Mouse (Mus musculus): ENCODE measurements around the gene Cacna1e. TPM values are rescaled to one million over a fixed set of nuclear protein-coding genes. Genes with fewer than 3 reads are reported as not detected.

Cacna1e gene
- polyA plus RNA-seq, 1 experiment from 2014 or later: 0.39 TPM

- H3K27ac ChIP-seq (replicated peaks): no peak overlapping the region
- H3K9me3 ChIP-seq (ENCODE audit: control insufficient read depth, low read length): no peaks in the 10 kb centered on the region
- ATAC-seq (ENCODE audit: low FRiP score, low TSS enrichment) (no peak), DNase-seq (ENCODE audit: low spot score) (no peak)
- TF ChIP-seq CTCF (IDR thresholded peaks at IDR 0.05; ENCODE audit: low read depth) (no peak), EP300 (optimal IDR thresholded peaks at IDR 0.05) (no peak)
- no peak overlapping the region for H3K4me3 ChIP-seq (ENCODE audit: low read depth, low read length)
- no peak overlapping the region for H3K9ac ChIP-seq (ENCODE audit: low read length)
- H3K4me2 ChIP-seq (replicated peaks; ENCODE audit: low read depth): no peak overlapping the region
- H3K4me1 ChIP-seq (replicated peaks; ENCODE audit: control insufficient read depth, insufficient read depth): no peaks in the 10 kb centered on the region
- 89% methylated on average over 6 of the region's 6 CpGs for WGBS
- H3K36me3 ChIP-seq (ENCODE audit: control insufficient read depth, insufficient read depth, low read length): no peaks in the 10 kb centered on the region
- no peaks in the 10 kb centered on the region for H3K27me3 ChIP-seq (ENCODE audit: control insufficient read depth, insufficient read depth, low read length)
These were observed 139.1 kb downstream of the Cacna1e start for GRCm38 (mm10) chr1:154745241-154745640.

DNA sequence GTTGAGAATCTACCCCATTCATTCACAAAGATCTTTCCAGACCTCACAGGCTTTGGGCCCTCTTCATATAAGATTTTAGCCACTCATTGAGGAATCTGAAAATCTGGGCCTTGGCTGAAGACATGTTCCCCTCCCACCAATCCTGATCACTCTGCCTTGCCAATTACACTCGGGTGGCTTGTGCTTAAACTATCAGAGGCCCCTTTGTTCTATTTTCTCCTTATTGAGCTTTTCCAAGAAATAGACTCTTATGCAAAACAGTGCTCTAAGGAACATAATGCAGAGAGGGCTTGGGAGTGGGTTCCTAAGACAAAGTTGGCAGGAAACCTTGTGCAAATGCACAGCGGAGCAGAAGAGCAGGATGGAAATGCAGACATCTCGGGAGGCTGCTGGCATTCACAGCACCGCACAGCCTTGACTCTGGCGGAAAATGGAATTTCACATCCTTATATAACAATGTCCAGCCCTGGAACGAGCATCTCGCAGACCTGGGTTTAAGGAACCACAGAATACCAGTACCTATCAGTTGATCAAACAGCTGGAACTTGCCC lies 153.8 kb downstream of the Cacna1e start:
- Histone ChIP-seq H3K27me3 (ENCODE audit: control insufficient read depth, insufficient read depth, low read length) (0 out of 2 replicates have a peak, but pooled peaks cover 2% of the 10 kb centered on the region), H3K4me3 (ENCODE audit: low read depth, low read length) (no peak overlapping the region), H3K27ac (replicated peaks) (no peak overlapping the region), H3K36me3 (ENCODE audit: control insufficient read depth, insufficient read depth, low read length) (no peaks in the 10 kb centered on the region), H3K4me2 (replicated peaks; ENCODE audit: low read depth) (no peak overlapping the region), H3K4me1 (replicated peaks; ENCODE audit: control insufficient read depth, insufficient read depth) (no peaks in the 10 kb centered on the region), H3K9ac (ENCODE audit: low read length) (no peak overlapping the region), H3K9me3 (ENCODE audit: control insufficient read depth, low read length) (no peaks in the 10 kb centered on the region)
- TF ChIP-seq EP300 (optimal IDR thresholded peaks at IDR 0.05) (no peak), CTCF (IDR thresholded peaks at IDR 0.05; ENCODE audit: low read depth) (no peak)
- no peak for DNase-seq (ENCODE audit: low spot score)
- WGBS: 74% methylated on average over 7 of the region's 7 CpGs
- ATAC-seq (ENCODE audit: low FRiP score, low TSS enrichment): no peak

DNA sequence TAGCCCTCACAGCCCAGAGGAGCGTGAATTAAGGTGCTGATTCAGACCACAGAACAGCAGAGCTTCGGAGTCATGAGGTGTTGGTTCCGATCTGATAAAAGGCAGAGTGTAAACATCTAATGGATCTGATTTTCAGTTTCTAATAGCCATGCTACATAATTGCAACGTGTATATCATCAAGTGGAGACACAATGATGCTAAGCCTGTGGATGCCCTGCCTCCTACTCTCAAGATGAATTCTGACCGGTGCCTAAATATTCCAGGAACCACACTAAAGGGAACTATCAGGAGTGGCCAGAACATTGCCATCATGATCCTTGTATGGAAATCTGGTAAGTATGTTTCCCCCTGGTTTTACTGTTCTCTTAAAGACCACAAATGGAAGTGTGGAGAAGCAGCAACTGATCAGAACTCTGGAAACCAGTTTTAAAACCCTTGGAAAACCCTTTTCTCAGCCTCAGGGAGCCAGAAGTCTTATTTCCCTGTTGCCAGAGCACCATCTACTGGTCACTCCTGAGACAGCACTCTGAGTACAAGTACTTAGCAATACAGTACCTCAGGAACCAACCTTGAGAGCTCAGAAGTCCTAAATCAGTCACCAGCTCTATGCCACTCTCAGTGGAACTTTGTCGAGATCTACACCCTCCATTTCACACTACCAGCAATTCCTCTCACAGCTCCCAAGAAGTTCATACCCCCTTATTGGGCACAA lies 154.9 kb downstream of the Cacna1e start:
- DNase-seq (ENCODE audit: low spot score) (peak; percentile 78), ATAC-seq (ENCODE audit: low FRiP score, low TSS enrichment) (0 out of 2 replicates have a peak, but pooled peaks have one; percentile 63)
- Histone ChIP-seq H3K27ac (replicated peaks) (no peak overlapping the region), H3K4me2 (replicated peaks; ENCODE audit: low read depth) (no peak overlapping the region), H3K27me3 (ENCODE audit: control insufficient read depth, insufficient read depth, low read length) (0 out of 2 replicates have a peak, but pooled peaks cover 4% of the 10 kb centered on the region), H3K4me3 (ENCODE audit: low read depth, low read length) (no peak overlapping the region), H3K36me3 (ENCODE audit: control insufficient read depth, insufficient read depth, low read length) (no peaks in the 10 kb centered on the region), H3K9me3 (ENCODE audit: control insufficient read depth, low read length) (no peaks in the 10 kb centered on the region), H3K4me1 (replicated peaks; ENCODE audit: control insufficient read depth, insufficient read depth) (no peaks in the 10 kb centered on the region), H3K9ac (ENCODE audit: low read length) (no peak overlapping the region)
- TF ChIP-seq EP300 (optimal IDR thresholded peaks at IDR 0.05): no peak
- peak; percentile 93 for TF ChIP-seq CTCF (IDR thresholded peaks at IDR 0.05; ENCODE audit: low read depth)
- WGBS: 53% methylated on average over 6 of the region's 6 CpGs

GRCm38 (mm10) chr1:154728682-154729081 lies 155.6 kb downstream of the Cacna1e start:
- ATAC-seq (ENCODE audit: low FRiP score, low TSS enrichment): no peak
- 47% methylated on average over 5 of the region's 5 CpGs for WGBS

DNA sequence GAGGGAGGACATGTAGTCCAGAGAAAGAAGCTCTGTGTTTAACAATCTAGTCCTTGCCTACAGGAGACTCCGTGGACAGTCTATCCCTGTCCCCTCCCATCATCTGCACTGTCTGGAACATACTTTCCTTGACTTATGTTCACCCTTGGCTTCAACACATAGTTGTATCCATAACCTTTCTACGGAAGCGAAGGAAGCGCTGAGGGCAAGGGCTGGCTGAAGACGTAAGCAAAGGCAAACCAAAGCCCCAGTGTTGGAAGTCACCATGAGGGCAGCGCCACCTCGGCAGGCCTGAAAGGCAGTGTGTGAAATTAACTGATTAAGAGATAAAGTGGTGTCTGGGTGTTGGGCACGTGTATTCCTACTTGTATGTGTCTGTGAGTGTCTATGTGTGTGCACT lies 156.6 kb downstream of the Cacna1e start:
- Histone ChIP-seq H3K4me3 (ENCODE audit: low read depth, low read length) (no peak overlapping the region), H3K9me3 (ENCODE audit: control insufficient read depth, low read length) (no peaks in the 10 kb centered on the region), H3K27me3 (ENCODE audit: control insufficient read depth, insufficient read depth, low read length) (0 out of 2 replicates have a peak, but pooled peaks cover 6% of the 10 kb centered on the region), H3K4me1 (replicated peaks; ENCODE audit: control insufficient read depth, insufficient read depth) (no peaks in the 10 kb centered on the region), H3K9ac (ENCODE audit: low read length) (no peak overlapping the region), H3K27ac (replicated peaks) (no peak overlapping the region), H3K4me2 (replicated peaks; ENCODE audit: low read depth) (no peak overlapping the region), H3K36me3 (ENCODE audit: control insufficient read depth, insufficient read depth, low read length) (no peaks in the 10 kb centered on the region)
- WGBS: 75% methylated on average over 8 of the region's 8 CpGs
- ATAC-seq (ENCODE audit: low FRiP score, low TSS enrichment) (no peak), DNase-seq (ENCODE audit: low spot score) (no peak)
- TF ChIP-seq EP300 (optimal IDR thresholded peaks at IDR 0.05): no peak
- no peak for TF ChIP-seq CTCF (IDR thresholded peaks at IDR 0.05; ENCODE audit: low read depth)

More at GRCm38 (mm10) chr1:154728682-154729081, 155.6 kb downstream of the Cacna1e start:
- Histone ChIP-seq H3K4me3 (ENCODE audit: low read depth, low read length) (no peak overlapping the region), H3K4me2 (replicated peaks; ENCODE audit: low read depth) (no peak overlapping the region), H3K9ac (ENCODE audit: low read length) (no peak overlapping the region), H3K36me3 (ENCODE audit: control insufficient read depth, insufficient read depth, low read length) (no peaks in the 10 kb centered on the region), H3K27ac (replicated peaks) (no peak overlapping the region), H3K27me3 (ENCODE audit: control insufficient read depth, insufficient read depth, low read length) (0 out of 2 replicates have a peak, but pooled peaks cover 6% of the 10 kb centered on the region), H3K9me3 (ENCODE audit: control insufficient read depth, low read length) (no peaks in the 10 kb centered on the region), H3K4me1 (replicated peaks; ENCODE audit: control insufficient read depth, insufficient read depth) (no peaks in the 10 kb centered on the region)
- no peak for DNase-seq (ENCODE audit: low spot score)
- no peak for TF ChIP-seq EP300 (optimal IDR thresholded peaks at IDR 0.05)
- TF ChIP-seq CTCF (IDR thresholded peaks at IDR 0.05; ENCODE audit: low read depth): no peak
